Mouse (Mus musculus): ENCODE measurements around the gene Fam213a. TPM values are rescaled to one million over a fixed set of nuclear protein-coding genes. Genes with fewer than 3 reads are reported as not detected.

Gene Fam213a
- polyA plus RNA-seq, 1 experiment from 2014 or later: 85.2 TPM

DNA sequence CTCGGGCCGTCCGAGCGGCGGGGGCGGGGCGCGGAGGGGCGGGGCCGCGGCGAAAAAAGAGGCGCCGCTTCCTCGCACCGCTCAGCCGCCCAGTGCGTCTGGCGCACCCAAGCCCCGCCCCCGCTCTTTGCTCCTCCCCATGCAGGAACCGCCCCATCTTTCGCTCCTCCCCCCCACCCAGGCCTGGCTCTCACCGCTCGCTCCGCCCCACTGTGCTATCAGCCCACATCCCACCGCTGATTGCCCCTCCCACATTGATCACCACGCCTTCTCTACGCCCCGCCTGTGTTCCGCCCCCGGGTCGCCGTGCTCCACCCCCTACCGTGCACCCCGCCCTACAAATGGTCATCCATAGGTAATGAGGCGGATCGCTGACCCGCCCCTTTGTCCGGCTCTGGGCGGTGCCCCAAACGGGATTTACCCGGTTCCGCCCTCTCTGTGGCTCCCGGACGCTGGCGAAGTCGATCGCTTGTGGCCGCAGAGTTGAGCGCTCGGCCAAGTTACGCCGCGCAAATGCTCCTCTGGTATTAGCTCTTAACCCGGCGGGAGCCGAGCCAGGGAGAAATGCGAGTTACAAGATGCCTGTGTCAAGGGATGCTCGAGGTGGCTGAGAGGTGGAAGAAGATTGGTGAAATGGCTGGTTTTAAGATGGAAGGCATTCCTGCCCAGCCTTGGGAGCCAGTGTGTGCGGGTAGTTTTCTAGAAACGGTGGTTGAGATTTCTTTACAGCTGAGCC is 46.6 kb downstream of the Fam213a start:
- H3K27me3 ChIP-seq (replicated peaks; ENCODE audit: control insufficient read depth, insufficient read depth, low read length): no peaks in the 10 kb centered on the region
- H3K9me3 ChIP-seq (ENCODE audit: control insufficient read depth, low read length): no peaks in the 10 kb centered on the region
- H3K9ac ChIP-seq (replicated peaks; ENCODE audit: low read depth, low read length): peak overlapping the region; percentile 95
- no peaks in the 10 kb centered on the region for H3K36me3 ChIP-seq (ENCODE audit: control insufficient read depth, insufficient read depth)
- peaks cover 36% of the 10 kb centered on the region for H3K4me1 ChIP-seq (replicated peaks; ENCODE audit: control insufficient read depth, insufficient read depth, low read length)
- H3K4me3 ChIP-seq (replicated peaks; ENCODE audit: low read length): peak overlapping the region; percentile 71
- peak overlapping the region; percentile 85 for H3K4me2 ChIP-seq (ENCODE audit: low read length)
- H3K27ac ChIP-seq (ENCODE audit: low read length): peak overlapping the region; percentile 84
- peak; percentile 91 for ATAC-seq
- WGBS: under 1% methylated on average over 48 of the region's 62 CpGs

DNA sequence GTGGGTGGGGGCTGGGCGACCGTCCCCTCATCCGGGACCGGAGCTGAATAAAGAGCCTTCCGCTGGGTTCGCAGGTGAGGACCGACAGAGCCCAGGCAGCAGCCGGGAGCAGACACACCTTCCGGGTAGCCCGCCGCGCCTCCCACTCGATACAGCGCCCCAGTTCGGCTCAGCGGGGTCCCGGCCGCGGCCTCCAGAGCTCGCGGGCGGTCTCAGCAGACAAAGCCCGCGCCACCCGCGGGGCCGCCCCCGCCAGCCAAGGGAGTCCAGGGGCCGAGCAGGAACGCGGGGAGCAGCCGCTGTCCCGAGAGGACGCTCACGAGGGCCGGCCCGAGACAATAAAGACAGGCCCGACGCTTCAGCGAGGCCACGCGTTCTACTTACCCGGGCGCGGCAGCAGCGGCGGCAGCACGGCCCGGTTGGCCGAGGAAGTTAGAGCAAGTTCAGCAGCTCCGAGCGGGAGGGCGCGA is 47.2 kb downstream of the Fam213a start, which contains the start of gene Tspan14:
Tspan14 (minus strand) TSS at position 416 of the 470 bp plus-strand sequence.
- WGBS: under 1% methylated on average over 54 of the region's 54 CpGs
- peak; percentile 59 for ATAC-seq
- Histone ChIP-seq H3K9me3 (ENCODE audit: control insufficient read depth, low read length) (no peaks in the 10 kb centered on the region), H3K36me3 (ENCODE audit: control insufficient read depth, insufficient read depth) (no peaks in the 10 kb centered on the region), H3K4me2 (ENCODE audit: low read length) (peak within 1 kb of the TSS; percentile 85), H3K4me3 (replicated peaks; ENCODE audit: low read length) (peak within 1 kb of the TSS; percentile 71), H3K27me3 (replicated peaks; ENCODE audit: control insufficient read depth, insufficient read depth, low read length) (no peaks in the 10 kb centered on the region), H3K27ac (ENCODE audit: low read length) (peak within 1 kb of the TSS; percentile 84), H3K9ac (replicated peaks; ENCODE audit: low read depth, low read length) (peak within 1 kb of the TSS; percentile 95), H3K4me1 (replicated peaks; ENCODE audit: control insufficient read depth, insufficient read depth, low read length) (peaks cover 37% of the 10 kb centered on the region)

DNA sequence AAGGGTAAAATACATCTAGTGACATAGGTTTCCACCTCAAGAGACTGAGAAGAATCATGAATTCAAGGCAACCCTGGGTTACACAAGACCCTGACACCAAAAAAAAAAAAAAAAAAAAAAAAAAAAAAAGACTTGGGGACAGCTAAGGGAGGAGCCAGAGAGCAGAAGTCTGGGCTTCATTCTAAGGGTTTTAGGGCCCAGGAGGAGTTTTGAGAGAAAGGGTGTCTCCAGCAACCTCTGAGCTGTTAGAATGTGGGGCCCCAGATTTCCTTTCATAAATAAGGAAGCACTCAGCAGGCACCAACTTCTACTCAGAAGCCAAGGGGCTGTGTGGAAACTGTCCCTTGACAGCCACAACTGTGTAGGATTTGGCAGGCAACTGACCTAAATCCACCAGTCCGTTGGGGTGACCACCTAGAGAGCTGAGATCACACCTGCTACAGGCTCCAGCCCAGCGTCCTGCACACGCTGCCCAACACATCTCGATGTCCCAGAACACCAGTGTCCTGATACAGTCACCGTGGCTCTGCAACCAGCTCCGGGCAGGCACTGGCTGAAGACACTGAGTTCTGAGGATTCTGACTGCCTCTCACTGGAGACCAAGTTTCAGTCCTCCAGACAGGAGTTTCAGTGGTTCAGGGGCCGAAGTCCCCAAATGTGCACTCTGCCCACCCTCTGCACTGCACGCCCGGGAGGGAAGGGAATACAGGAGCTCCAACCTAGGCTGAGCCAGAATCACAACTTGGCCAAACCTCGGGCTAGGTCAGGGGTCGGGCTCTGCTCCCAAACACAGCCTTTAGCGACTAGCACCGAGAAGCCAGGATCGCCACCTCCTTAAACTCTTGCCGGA is 47.9 kb downstream of the Fam213a start:
- Histone ChIP-seq H3K36me3 (ENCODE audit: control insufficient read depth, insufficient read depth) (no peaks in the 10 kb centered on the region), H3K27ac (ENCODE audit: low read length) (peak overlapping the region; percentile 84), H3K9me3 (ENCODE audit: control insufficient read depth, low read length) (no peaks in the 10 kb centered on the region), H3K4me1 (replicated peaks; ENCODE audit: control insufficient read depth, insufficient read depth, low read length) (peaks cover 37% of the 10 kb centered on the region), H3K4me3 (replicated peaks; ENCODE audit: low read length) (peak overlapping the region; percentile 71), H3K9ac (replicated peaks; ENCODE audit: low read depth, low read length) (peak overlapping the region; percentile 95), H3K27me3 (replicated peaks; ENCODE audit: control insufficient read depth, insufficient read depth, low read length) (no peaks in the 10 kb centered on the region), H3K4me2 (ENCODE audit: low read length) (peak overlapping the region; percentile 85)
- under 1% methylated on average over 15 of the region's 15 CpGs for WGBS
- ATAC-seq: peak; percentile 11

DNA sequence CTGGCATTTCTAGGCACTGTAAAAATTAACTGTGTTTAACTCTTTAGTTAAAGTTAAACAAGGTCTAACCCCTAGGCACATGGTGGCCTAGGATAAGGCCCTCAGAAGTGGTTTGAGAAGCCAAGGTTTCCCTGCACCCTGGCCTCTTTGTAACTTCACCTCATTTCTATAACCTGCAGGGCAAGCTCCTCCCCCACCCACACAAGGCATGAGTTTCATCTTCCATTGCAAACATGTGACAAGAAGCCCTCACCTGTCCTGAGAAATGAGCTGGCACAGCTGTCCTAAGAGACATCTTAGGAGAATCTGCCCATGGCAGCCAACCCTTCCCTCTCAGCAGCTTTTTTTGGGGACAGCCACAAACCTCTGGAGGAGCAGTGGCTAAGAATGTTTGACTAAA is 48.7 kb downstream of the Fam213a start:
- no peaks in the 10 kb centered on the region for H3K27me3 ChIP-seq (replicated peaks; ENCODE audit: control insufficient read depth, insufficient read depth, low read length)
- no peaks in the 10 kb centered on the region for H3K9me3 ChIP-seq (ENCODE audit: control insufficient read depth, low read length)
- no peaks in the 10 kb centered on the region for H3K36me3 ChIP-seq (ENCODE audit: control insufficient read depth, insufficient read depth)
- peak overlapping the region; percentile 85 for H3K4me2 ChIP-seq (ENCODE audit: low read length)
- ATAC-seq: no peak
- no peak overlapping the region; the same call in 1 of the 2 replicates for H3K9ac ChIP-seq (replicated peaks; ENCODE audit: low read depth, low read length)
- H3K4me3 ChIP-seq (replicated peaks; ENCODE audit: low read length): peak overlapping the region; percentile 71
- no peak overlapping the region for H3K27ac ChIP-seq (ENCODE audit: low read length)
- peaks cover 42% of the 10 kb centered on the region for H3K4me1 ChIP-seq (replicated peaks; ENCODE audit: control insufficient read depth, insufficient read depth, low read length)

DNA sequence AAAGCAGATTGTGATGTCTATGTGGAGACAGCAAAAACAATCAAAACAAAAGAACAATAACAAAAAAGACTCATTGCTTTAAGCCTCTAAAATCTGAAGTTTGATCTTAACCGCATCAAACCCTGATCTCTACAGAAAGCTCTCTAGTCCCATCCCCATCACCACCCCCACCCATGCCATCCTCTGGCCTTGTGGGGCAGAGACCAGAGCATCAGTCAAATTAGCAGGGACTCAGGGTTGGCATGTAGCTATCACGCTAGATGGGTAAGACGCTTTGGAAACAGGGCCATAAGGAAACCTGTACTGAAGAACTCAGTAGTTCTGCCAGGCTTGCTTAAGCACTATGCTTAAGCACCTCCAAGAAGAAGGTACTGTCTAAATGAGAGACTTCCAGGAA is 49.4 kb downstream of the Fam213a start:
- Histone ChIP-seq H3K27me3 (replicated peaks; ENCODE audit: control insufficient read depth, insufficient read depth, low read length) (no peaks in the 10 kb centered on the region), H3K9ac (replicated peaks; ENCODE audit: low read depth, low read length) (no peak overlapping the region), H3K4me1 (replicated peaks; ENCODE audit: control insufficient read depth, insufficient read depth, low read length) (peaks cover 48% of the 10 kb centered on the region), H3K4me3 (replicated peaks; ENCODE audit: low read length) (no peak overlapping the region), H3K9me3 (ENCODE audit: control insufficient read depth, low read length) (no peaks in the 10 kb centered on the region), H3K4me2 (ENCODE audit: low read length) (peak overlapping the region; percentile 35), H3K36me3 (ENCODE audit: control insufficient read depth, insufficient read depth) (no peaks in the 10 kb centered on the region), H3K27ac (ENCODE audit: low read length) (no peak overlapping the region)
- WGBS: 90% methylated on average over 3 of the region's 3 CpGs
- ATAC-seq: no peak

DNA sequence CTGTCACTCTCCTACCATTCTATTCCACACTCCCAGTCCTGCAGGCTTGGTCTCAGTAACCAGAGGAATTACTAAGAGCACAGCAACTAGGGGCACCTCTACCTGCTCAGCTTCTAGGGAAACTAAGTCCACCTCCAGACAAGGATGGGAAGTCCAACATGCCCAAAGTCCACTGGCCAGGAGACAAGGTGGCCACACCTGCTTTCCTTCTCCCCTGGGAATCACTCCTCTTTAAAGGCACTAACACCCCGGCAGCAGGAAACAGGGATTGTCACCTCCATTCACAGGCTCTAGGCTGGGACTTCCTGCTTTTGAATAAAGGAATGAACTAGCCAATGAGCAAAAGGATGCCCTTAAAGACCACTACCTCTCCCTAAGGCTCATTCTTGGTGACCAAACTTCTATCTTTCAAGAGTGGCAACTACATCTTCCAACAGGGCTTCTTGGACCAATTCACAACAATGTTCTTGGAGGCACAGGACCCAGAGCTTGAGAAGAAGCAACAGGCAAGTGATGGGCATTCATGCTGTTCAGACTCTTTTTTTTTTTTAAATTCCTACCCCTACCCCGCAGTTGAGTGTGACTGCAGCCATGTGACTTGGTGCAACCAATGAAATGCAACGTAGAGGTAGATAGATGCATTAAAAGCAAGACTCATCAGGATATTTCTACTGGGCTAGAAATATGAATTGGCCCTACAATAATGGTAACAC is 49.9 kb downstream of the Fam213a start:
- ATAC-seq: no peak
- peaks cover 54% of the 10 kb centered on the region for H3K4me1 ChIP-seq (replicated peaks; ENCODE audit: control insufficient read depth, insufficient read depth, low read length)
- WGBS: 76% methylated on average over 3 of the region's 3 CpGs

DNA sequence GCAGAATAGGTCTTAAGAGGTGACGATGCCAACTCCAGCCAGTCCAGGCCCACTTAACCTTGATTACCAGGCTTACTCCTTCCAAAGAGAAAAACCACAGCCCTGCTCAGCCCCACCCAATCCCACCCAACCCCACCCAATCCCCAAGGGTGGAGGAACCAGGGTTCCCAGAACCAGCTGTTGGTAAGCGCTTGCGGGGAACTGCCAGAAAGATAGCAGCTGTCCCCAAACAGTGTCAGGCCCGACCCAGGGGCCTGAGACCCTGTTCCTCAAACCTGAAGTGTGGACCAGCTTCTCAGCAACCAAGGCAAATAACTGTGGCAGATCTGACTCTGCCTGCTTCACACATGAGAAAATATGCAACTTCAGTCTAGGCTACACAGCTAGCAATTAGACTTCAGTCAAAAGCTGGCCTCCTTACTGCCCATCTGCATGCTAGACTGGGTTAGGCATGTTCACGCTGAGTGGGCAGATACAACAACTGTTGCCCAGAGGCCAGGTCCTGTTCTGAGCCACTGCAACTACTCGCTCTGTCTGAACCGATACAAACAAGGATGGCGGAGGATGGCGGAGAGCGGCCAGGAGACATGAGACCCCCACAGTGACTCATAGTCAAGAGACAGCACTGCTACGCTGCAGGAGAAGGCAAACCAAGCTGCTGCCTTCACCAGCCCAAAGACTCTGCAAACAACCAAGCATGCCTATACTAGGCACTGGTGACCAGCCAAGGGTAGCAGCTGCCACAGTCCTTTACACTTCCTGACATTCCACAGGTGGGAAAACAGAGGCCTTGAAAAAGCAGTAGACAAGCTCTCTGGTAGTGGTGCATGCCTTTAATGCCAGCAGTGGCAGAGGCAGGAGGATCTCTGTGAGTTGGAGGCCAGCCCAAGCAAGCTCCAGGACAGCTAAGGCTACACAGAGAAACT is 51.0 kb downstream of the Fam213a start:
- no peak overlapping the region for H3K4me2 ChIP-seq (ENCODE audit: low read length)

More for the DNA sequence above, 49.9 kb downstream of the Fam213a start:
- no peak overlapping the region for H3K4me3 ChIP-seq (replicated peaks; ENCODE audit: low read length)
- no peak overlapping the region for H3K9ac ChIP-seq (replicated peaks; ENCODE audit: low read depth, low read length)
- no peaks in the 10 kb centered on the region for H3K9me3 ChIP-seq (ENCODE audit: control insufficient read depth, low read length)
- no peaks in the 10 kb centered on the region for H3K36me3 ChIP-seq (ENCODE audit: control insufficient read depth, insufficient read depth)
- no peaks in the 10 kb centered on the region for H3K27me3 ChIP-seq (replicated peaks; ENCODE audit: control insufficient read depth, insufficient read depth, low read length)
- H3K27ac ChIP-seq (ENCODE audit: low read length): no peak overlapping the region
- peak overlapping the region; percentile 35 for H3K4me2 ChIP-seq (ENCODE audit: low read length)

DNA sequence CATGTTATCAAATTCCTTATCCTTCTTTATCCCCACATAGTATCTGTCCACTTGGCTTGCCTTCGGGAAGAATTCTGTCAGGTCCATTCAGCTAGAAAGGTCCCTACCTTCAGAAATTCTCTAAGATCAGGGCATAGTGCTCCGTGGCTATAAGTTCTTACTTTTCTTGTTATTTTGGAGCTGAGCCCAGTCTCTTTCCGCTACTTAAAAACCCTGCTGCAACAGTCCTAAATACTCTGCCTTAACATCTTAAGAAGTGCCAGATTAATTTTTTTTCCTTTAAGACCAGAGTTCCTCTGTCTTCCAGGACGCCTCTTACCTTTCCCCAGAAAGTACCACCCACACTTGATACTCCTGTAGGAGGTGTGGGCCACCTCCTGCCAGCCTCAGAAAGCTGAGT is 53.4 kb downstream of the Fam213a start:
- Histone ChIP-seq H3K9ac (replicated peaks; ENCODE audit: low read depth, low read length) (no peak overlapping the region), H3K27me3 (replicated peaks; ENCODE audit: control insufficient read depth, insufficient read depth, low read length) (no peaks in the 10 kb centered on the region), H3K4me3 (replicated peaks; ENCODE audit: low read length) (no peak overlapping the region), H3K27ac (ENCODE audit: low read length) (no peak overlapping the region), H3K4me2 (ENCODE audit: low read length) (no peak overlapping the region), H3K36me3 (ENCODE audit: control insufficient read depth, insufficient read depth) (no peaks in the 10 kb centered on the region), H3K9me3 (ENCODE audit: control insufficient read depth, low read length) (no peaks in the 10 kb centered on the region), H3K4me1 (replicated peaks; ENCODE audit: control insufficient read depth, insufficient read depth, low read length) (peaks cover 77% of the 10 kb centered on the region)
- no peak for ATAC-seq
- WGBS: 26% methylated on average over 4 of the region's 4 CpGs

More for the DNA sequence above, 51.0 kb downstream of the Fam213a start:
- no peak overlapping the region for H3K4me3 ChIP-seq (replicated peaks; ENCODE audit: low read length)
- peaks cover 63% of the 10 kb centered on the region for H3K4me1 ChIP-seq (replicated peaks; ENCODE audit: control insufficient read depth, insufficient read depth, low read length)
- no peak overlapping the region for H3K9ac ChIP-seq (replicated peaks; ENCODE audit: low read depth, low read length)
- ATAC-seq: no peak
- WGBS: 64% methylated on average over 11 of the region's 11 CpGs
- H3K9me3 ChIP-seq (ENCODE audit: control insufficient read depth, low read length): no peaks in the 10 kb centered on the region
- H3K27ac ChIP-seq (ENCODE audit: low read length): no peak overlapping the region
- no peaks in the 10 kb centered on the region for H3K36me3 ChIP-seq (ENCODE audit: control insufficient read depth, insufficient read depth)
- no peaks in the 10 kb centered on the region for H3K27me3 ChIP-seq (replicated peaks; ENCODE audit: control insufficient read depth, insufficient read depth, low read length)

Measured in forebrain, embryonic 16.5 days (tissue).